Mouse (Mus musculus) embryonic facial prominence, embryonic 10.5 days (tissue): ENCODE measurements around the gene Sgcb. TPM values are rescaled to one million over a fixed set of nuclear protein-coding genes. Genes with fewer than 3 reads are reported as not detected.

Source experiments
- DNase-seq: peaks from one replicate; pipeline ENCODE4 v3.0.0-alpha.2; 2017; ENCODE audit warnings: low spot score
- H3K27ac ChIP-seq: fragments of 300-500 bp; sonication (generic); replicated peaks from 2 replicates; pipeline ENCODE4 v1.5.1; 2016; ENCODE audit warnings: mild to moderate bottlenecking
- H3K27me3 ChIP-seq: fragments of 300-500 bp; sonication (generic); replicated peaks from 2 replicates; pipeline ENCODE4 v1.6.1; 2016; ENCODE audit warnings: low read depth, mild to moderate bottlenecking; ENCODE audit not compliant: poor library complexity, severe bottlenecking
- H3K36me3 ChIP-seq: fragments of 300-500 bp; sonication (generic); replicated peaks from 2 replicates; pipeline ENCODE4 v1.6.1; 2016; ENCODE audit warnings: mild to moderate bottlenecking, moderate library complexity
- H3K4me1 ChIP-seq: fragments of 300-500 bp; sonication (generic); 2 replicates; pipeline ENCODE4 v1.6.1; 2016
- H3K4me3 ChIP-seq: fragments of 300-500 bp; sonication (generic); 2 replicates; pipeline ENCODE4 v1.5.1; 2016; ENCODE audit warnings: mild to moderate bottlenecking, moderate library complexity
- H3K9me3 ChIP-seq: fragments of 300-500 bp; sonication (generic); 2 replicates; pipeline ENCODE4 v1.6.1; 2016; ENCODE audit warnings: mild to moderate bottlenecking
- WGBS: fragments of 180-500 bp; shearing (Covaris S2); methylation state at CpG from one replicate; pipeline ENCODE4 v1.1.7; 2016; 5-methylcytosine and 5-hydroxymethylcytosine counted together
- polyA plus RNA-seq: library from polyadenylated mRNA; unstranded; fragments of >200 nt; fragmentation: Nextera tagmentation; extraction: Ambion mirVana; gene quantifications from 2 replicates; pipeline ENCODE4 v1.2.1, GENCODE M21; 2016

The Sgcb gene
- 18.8 and 19.1 TPM in 2 replicates for polyA plus RNA-seq

DNA sequence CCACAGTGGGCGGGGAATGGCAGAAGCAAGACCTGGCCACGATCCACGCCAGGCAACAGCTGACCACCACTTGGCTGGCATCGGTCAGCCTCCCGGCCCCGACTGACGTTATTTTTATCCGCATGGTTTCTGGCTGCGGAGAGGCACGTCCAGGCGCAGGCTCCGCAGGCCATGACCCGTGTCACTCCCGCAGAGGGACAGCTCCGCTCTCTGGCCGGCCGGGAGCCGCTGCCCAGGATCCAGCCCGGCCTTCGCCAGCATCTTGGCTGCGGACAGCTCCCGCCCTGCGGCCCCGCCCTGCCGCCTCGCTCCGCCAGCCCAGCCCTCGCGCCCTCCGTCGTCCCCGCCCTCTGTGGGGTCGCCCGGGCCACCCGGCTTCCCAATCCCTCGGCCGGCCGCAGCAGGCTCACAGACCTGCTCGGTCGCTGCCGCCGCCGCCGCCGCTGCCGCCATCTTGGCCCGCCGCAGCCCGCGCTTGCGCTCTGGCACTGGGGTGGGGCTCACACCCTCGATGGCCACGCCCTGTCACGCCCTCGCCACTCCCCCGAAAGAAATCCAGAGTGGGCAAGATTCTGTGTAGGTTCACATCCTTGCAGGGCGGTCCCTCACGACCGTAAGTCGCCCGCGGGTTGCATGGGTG, at the start of gene Sgcb:
Sgcb (minus strand) TSS at position 530 of the 640 bp plus-strand sequence.
- H3K4me1 ChIP-seq: peaks cover 43% of the 10 kb centered on the region
- under 1% methylated on average over 62 of the region's 62 CpGs for WGBS
- no peaks in the 10 kb centered on the region for H3K9me3 ChIP-seq
- peak within 1 kb of the TSS; percentile 86 for H3K27ac ChIP-seq
- peaks cover 59% of the 10 kb centered on the region for H3K27me3 ChIP-seq
- peak; percentile 91 for DNase-seq
- peaks cover 5% of the 10 kb centered on the region for H3K36me3 ChIP-seq
- H3K4me3 ChIP-seq: peak within 1 kb of the TSS; percentile 78

DNA sequence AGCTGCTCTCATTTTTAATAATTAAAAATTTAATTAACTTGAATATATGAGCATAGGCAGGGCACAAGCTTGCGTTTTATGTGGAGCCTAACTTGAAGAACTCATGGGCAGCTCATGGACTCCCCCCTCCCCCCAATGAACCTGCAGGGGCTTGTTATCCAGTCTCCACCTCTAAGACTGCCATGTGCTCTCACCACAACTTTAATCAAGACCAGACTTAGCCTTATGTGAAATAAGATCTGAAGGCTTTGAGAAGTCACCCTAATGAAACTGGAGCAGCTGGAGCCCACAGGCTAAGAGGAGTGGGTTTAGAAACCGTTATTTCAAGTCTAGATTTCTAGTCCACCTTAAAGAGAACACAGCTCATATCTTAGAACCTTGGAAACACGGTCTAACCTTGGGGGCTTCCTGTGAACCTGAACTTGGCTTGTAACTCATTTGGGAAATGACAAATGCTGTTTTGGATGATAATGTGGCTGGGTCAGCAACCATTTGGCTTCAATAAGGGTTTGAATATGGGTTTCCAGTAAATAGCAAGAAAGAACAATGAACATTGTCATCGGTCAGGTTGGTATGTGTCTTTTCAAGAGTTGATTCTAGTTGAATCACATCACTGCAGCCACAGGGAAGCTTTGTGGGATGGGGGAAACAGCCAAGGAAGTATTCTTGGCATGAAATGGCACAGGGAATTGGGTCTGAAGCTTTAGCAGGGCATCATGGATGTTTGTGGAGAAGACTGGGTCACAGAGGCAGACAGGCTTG, 46.8 kb upstream of the Sgcb start:
- peak overlapping the region; percentile 69; the same call in 1 of the 2 replicates for H3K27ac ChIP-seq
- WGBS: 56% methylated on average over 4 of the region's 4 CpGs

DNA sequence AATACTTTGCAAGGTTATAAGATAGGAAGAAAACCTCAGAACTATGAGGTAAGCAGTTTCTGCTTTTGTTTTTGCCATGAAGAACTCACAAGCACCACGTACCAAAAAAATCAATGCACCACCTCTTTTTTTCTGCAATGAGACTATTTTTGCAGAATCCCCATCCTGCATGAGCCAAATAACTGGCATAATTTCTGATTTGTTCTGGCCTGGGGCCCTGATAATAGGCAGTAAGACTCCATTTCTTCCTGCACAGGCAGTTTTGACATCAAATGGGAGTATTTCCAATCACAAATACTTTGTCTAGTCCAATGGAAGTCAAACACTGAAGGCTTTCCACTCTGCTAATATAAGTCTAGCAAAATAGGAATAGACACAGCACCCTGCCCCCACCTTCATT, 46.2 kb upstream of the Sgcb start:
- Histone ChIP-seq H3K4me1 (peaks cover 34% of the 10 kb centered on the region), H3K27me3 (no peaks in the 10 kb centered on the region), H3K4me3 (no peak overlapping the region), H3K9me3 (no peaks in the 10 kb centered on the region), H3K36me3 (no peaks in the 10 kb centered on the region), H3K27ac (no peak overlapping the region)
- 82% methylated on average over 1 of the region's 1 CpGs for WGBS
- DNase-seq: no peak

More for the DNA sequence above, 46.8 kb upstream of the Sgcb start:
- H3K9me3 ChIP-seq: no peaks in the 10 kb centered on the region
- no peak overlapping the region for H3K4me3 ChIP-seq
- peak; percentile 53 for DNase-seq
- no peaks in the 10 kb centered on the region for H3K36me3 ChIP-seq
- H3K4me1 ChIP-seq: peaks cover 34% of the 10 kb centered on the region
- no peaks in the 10 kb centered on the region for H3K27me3 ChIP-seq

DNA sequence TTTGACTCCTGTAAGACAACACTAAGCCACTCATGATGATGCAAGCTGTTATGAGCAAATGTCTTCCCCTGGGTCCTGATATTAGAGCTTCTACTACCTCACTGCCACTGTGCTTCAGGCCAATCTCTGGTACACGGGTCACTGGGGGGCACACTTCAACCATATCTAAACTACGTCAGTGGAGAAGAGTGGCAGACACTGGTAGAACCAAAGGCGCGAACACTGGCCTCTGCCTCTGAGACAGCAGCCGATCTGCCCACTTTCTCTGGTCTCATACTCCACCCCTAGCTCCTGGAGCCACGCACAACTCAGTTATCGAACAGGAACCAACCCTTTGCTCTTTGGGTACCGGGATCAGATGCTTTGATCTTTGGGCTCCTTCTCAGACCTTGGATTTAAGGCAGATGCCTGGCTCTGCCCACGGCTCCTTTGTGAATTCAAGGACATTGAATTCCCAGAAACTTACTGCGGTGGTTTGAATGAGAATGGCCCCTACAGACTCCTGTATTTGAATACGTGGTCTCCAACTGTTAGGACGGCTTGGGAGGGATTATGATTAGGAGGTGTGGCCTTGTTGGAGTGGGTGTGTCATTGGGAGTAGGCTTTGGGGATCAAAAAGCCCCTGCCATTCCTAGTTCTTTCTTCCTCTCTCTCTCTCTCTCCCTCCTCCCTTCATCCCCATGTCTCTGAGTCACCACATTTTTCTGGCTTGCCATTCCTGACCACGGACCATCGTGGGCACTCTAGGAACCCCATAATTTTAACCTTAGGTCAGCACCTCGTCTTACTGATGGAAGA, 44.3 kb upstream of the Sgcb start:
- H3K27me3 ChIP-seq: no peaks in the 10 kb centered on the region
- no peaks in the 10 kb centered on the region for H3K36me3 ChIP-seq
- WGBS: 34% methylated on average over 15 of the region's 15 CpGs
- no peak overlapping the region for H3K4me3 ChIP-seq
- peak overlapping the region; percentile 40; the same call in 1 of the 2 replicates for H3K27ac ChIP-seq
- DNase-seq: no peak
- no peaks in the 10 kb centered on the region for H3K9me3 ChIP-seq
- peaks cover 38% of the 10 kb centered on the region for H3K4me1 ChIP-seq

DNA sequence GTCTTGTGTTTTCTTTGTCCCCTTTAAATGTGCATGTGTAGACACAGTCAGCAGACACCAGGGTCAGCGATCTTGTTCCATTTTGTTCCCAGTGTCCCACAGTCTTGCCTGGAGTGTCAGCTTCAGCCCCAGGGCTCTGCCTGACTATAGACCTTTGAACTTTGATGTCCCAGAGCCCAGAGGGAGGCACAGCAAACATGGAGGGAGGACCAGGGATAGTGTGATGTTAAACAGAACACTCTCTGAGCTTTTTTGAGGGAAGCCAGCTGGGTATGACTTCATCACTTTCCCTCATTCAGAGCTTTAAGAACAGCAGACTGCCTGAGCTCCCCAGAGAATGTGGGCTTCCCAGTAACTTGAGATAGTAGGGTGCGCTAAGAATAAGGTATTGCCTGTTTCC, 42.6 kb upstream of the Sgcb start:
- no peaks in the 10 kb centered on the region for H3K27me3 ChIP-seq
- H3K36me3 ChIP-seq: no peaks in the 10 kb centered on the region
- H3K4me1 ChIP-seq: peaks cover 38% of the 10 kb centered on the region
- no peaks in the 10 kb centered on the region for H3K9me3 ChIP-seq
- DNase-seq: no peak
- H3K27ac ChIP-seq: peak overlapping the region; percentile 35
- WGBS: 49% methylated on average over 2 of the region's 2 CpGs
- H3K4me3 ChIP-seq: no peak overlapping the region

DNA sequence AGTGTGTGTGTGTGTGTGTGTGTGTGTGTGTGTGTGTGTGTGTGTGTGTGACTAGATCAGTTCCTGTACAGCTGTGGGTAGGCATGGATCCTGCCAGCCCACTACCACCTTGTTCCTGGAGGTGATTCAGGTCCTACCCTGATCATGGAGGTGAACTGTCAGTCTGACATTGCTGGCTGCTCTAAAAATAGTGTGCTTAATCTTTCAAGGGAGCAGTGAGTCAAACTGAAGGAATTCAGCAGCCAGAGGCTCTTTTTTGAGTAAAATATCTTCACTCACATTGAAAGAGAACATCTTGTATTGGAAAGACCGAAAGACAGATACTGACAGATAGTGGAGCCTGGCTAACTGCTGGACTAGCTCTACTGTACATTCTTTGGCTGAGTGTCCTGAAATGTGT, 41.0 kb upstream of the Sgcb start:
- 95% methylated on average over 1 of the region's 1 CpGs for WGBS
- H3K9me3 ChIP-seq: no peaks in the 10 kb centered on the region
- no peaks in the 10 kb centered on the region for H3K36me3 ChIP-seq
- peaks cover 24% of the 10 kb centered on the region for H3K4me1 ChIP-seq
- H3K4me3 ChIP-seq: no peak overlapping the region
- DNase-seq: no peak
- H3K27ac ChIP-seq: no peak overlapping the region
- H3K27me3 ChIP-seq: no peaks in the 10 kb centered on the region

DNA sequence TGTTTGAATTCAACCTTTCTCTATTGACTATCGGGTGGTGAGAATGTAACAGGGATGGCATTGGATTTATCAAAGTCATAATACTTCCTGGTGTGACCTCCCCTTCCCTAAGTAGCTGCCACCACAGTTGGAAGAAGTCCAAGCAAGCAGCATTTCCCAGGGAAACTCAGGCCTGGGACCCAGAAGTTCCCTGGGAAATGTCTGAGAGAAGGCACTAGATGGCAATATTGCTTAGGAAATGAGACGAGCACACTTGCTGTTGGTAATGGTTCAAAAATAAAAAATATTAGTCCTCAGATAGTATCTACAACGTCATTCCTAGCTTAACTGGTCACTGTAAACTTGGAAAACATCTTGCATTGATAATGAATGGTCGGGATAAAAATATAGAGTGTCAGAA, 38.6 kb upstream of the Sgcb start:
- Histone ChIP-seq H3K27me3 (no peaks in the 10 kb centered on the region), H3K9me3 (no peaks in the 10 kb centered on the region), H3K27ac (0 out of 2 replicates have a peak overlapping the region, but pooled peaks have one; percentile 4), H3K4me3 (no peak overlapping the region), H3K36me3 (no peaks in the 10 kb centered on the region), H3K4me1 (peaks cover 13% of the 10 kb centered on the region)
- DNase-seq: peak; percentile 31
- 37% methylated on average over 4 of the region's 4 CpGs for WGBS

DNA sequence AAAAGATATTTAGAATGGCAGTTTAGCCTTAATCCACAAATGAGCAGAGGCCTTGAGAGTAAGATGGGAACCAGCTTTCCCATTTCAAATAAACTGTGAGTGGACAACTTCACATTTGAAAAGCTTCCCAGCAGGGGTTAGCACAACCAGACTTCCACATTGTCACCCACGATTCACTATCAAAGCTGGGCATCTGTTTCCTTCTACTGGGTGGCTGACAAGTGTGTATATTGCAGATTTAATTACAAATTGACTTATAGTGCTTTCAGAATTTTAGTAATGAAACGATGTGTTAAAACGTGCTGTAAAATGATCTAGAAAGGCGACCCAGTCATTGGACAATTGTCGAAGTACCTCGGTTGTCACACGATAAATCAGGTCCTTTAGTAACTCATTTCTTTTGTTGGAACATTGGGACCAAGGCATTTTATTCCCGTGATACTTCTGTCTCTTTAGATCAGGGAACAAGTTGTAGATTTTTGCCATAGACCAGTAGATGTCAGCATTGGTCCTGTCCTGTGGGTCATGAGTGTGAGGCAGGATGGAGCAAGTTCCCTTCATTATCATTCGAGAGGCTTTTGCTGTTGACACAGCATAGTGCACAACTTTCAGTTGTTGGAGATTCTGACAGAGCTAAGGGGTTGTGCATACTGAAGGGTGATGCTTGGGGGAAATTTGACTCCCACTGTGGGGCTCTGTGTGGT, 36.3 kb upstream of the Sgcb start:
- WGBS: 67% methylated on average over 9 of the region's 9 CpGs
- peaks cover 4% of the 10 kb centered on the region; the same call in 1 of the 2 replicates for H3K4me1 ChIP-seq

DNA sequence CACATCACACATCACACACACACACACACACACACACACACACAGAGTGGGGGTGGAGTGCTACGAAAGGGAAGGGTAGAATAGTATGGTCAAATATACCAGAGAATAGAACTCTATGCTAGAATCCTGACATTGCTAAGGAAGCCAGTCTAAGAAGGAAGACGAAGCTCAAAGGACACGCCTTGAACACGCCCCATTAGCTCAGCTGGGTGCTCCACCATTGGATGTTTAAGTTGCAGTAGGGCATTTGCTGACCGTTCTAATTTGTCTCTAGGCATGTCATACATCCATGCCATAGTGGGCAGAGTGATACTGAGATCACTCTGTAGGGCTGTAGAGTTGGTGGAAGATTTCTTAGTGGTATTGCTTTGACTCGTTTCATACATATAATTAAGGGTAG, 35.6 kb upstream of the Sgcb start:
- DNase-seq: no peak
- Histone ChIP-seq H3K4me1 (peaks cover 4% of the 10 kb centered on the region; the same call in 1 of the 2 replicates), H3K9me3 (no peaks in the 10 kb centered on the region), H3K27me3 (no peaks in the 10 kb centered on the region), H3K36me3 (no peaks in the 10 kb centered on the region), H3K27ac (no peak overlapping the region), H3K4me3 (no peak overlapping the region)
- 87% methylated on average over 6 of the region's 6 CpGs for WGBS

More for the DNA sequence above, 36.3 kb upstream of the Sgcb start:
- H3K27ac ChIP-seq: no peak overlapping the region
- no peak overlapping the region for H3K4me3 ChIP-seq
- no peak for DNase-seq
- no peaks in the 10 kb centered on the region for H3K27me3 ChIP-seq
- no peaks in the 10 kb centered on the region for H3K36me3 ChIP-seq
- no peaks in the 10 kb centered on the region for H3K9me3 ChIP-seq

DNA sequence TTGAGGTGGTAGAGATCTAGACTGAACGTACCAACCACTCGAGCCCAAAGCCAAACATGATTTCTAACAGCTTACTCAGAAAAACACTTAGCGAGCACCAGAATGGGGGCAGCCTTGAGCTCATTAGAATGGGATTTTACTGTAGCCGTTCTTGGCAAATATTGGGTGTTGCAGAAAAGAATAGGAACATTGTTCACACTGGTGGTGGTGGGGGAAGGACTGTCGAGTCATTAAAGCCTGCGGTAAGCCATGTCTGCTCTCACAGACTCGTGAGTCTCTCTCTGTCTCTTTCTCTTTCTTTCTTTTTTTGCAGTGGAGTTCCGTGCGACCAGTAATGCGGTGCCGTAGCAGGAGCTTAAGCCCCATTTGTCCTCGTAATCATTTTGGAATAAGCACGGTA, 29.0 kb upstream of the Sgcb start:
- Histone ChIP-seq H3K4me3 (no peak overlapping the region), H3K4me1 (0 out of 2 replicates have a peak, but pooled peaks cover 3% of the 10 kb centered on the region), H3K9me3 (no peaks in the 10 kb centered on the region), H3K27ac (no peak overlapping the region), H3K27me3 (no peaks in the 10 kb centered on the region), H3K36me3 (no peaks in the 10 kb centered on the region)
- DNase-seq: no peak
- 59% methylated on average over 13 of the region's 13 CpGs for WGBS

DNA sequence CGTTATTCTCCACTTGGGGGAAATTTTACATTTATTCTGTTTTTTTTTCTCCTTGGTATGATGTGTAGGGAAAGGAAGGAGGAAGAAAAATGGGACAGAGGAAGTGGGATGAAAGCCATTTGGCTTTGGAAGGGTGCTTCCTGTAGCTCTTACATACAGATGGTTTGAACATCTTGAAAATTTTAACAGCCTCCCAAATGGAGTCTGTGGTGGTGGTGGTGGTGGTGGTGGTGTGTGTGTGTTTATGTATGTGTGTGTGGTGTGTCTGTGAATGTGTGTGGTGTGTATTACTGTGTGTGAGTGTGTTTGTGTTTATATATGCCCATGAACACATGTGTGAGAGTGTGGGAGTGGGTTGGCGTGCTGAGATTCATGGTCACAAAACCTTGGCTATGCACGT, 28.0 kb upstream of the Sgcb start:
- WGBS: 88% methylated on average over 3 of the region's 3 CpGs
- no peak for DNase-seq
- no peak overlapping the region for H3K27ac ChIP-seq
- H3K4me1 ChIP-seq: 0 out of 2 replicates have a peak, but pooled peaks cover 3% of the 10 kb centered on the region
- H3K36me3 ChIP-seq: no peaks in the 10 kb centered on the region
- no peaks in the 10 kb centered on the region for H3K9me3 ChIP-seq
- H3K27me3 ChIP-seq: no peaks in the 10 kb centered on the region
- H3K4me3 ChIP-seq: no peak overlapping the region

DNA sequence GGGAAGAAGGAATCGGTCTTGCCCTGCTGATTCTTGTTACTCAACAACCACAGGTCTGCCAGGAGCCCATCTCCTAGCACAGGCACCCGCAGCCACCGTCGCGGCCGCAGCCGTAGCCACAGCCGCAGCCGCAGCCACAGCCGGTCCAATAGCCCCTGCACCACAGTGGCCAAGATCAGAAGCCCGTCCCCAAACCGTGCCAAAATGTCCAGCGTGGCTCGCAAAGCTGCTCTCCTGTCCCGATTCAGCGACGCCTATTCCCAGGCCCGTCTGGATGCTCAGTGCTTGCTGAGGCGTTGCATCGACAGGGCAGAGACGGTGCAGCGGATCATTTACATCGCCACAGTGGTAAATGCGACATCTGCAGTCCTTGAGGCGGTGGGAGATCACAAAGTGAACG, 21.8 kb upstream of the Sgcb start:
- no peak overlapping the region for H3K27ac ChIP-seq
- no peak for DNase-seq
- 0 out of 2 replicates have a peak overlapping the region, but pooled peaks have one; percentile 28 for H3K4me3 ChIP-seq
- peaks cover 17% of the 10 kb centered on the region for H3K27me3 ChIP-seq
- H3K4me1 ChIP-seq: 0 out of 2 replicates have a peak, but pooled peaks cover 3% of the 10 kb centered on the region
- H3K36me3 ChIP-seq: no peaks in the 10 kb centered on the region
- 52% methylated on average over 26 of the region's 26 CpGs for WGBS
- H3K9me3 ChIP-seq: no peaks in the 10 kb centered on the region
